Mouse (Mus musculus): ENCODE results near the gene Dleu7. TPM values are rescaled to one million over a fixed set of nuclear protein-coding genes. Genes with fewer than 3 reads are reported as not detected.

Gene Dleu7
- total RNA-seq, 2 experiments from 2014 or later, result 4.4 to 5.4 TPM

GRCm38 (mm10) chr14:62258978-62259536 lies 33.8 kb downstream of the Dleu7 start:
- TF ChIP-seq CTCF (conservative IDR thresholded peaks at IDR 0.05), result no peak

GRCm38 (mm10) chr14:62258125-62258524 lies 34.7 kb downstream of the Dleu7 start:
- DNase-seq (ENCODE audit: low spot score in 2 of 2), result no peak
- no peak overlapping the region for H3K4me3 ChIP-seq
- H3K27ac ChIP-seq, result no peak overlapping the region
- no peak for TF ChIP-seq CTCF (conservative IDR thresholded peaks at IDR 0.05)

More at GRCm38 (mm10) chr14:62258978-62259536, 33.8 kb downstream of the Dleu7 start:
- H3K4me3 ChIP-seq, result no peak overlapping the region
- no peak for DNase-seq (ENCODE audit: low spot score in 2 of 2)
- no peak overlapping the region for H3K27ac ChIP-seq

GRCm38 (mm10) chr14:62256066-62256465 lies 36.8 kb downstream of the Dleu7 start:
- no peak for DNase-seq (ENCODE audit: low spot score in 2 of 2)
- Histone ChIP-seq H3K27ac (no peak overlapping the region), H3K4me3 (no peak overlapping the region)
- TF ChIP-seq CTCF (conservative IDR thresholded peaks at IDR 0.05), result no peak

- DNase-seq (ENCODE audit: low spot score in 2 of 2), result no peak
- Histone ChIP-seq H3K27ac (no peak overlapping the region), H3K4me3 (no peak overlapping the region)
- no peak for TF ChIP-seq CTCF (conservative IDR thresholded peaks at IDR 0.05)
Observed at GRCm38 (mm10) chr14:62254371-62254770, 38.5 kb downstream of the Dleu7 start.

- no peak overlapping the region for H3K27ac ChIP-seq
- H3K4me3 ChIP-seq, result no peak overlapping the region
- peak; percentile 71 to 76 for DNase-seq (ENCODE audit: low spot score in 2 of 2)
- TF ChIP-seq CTCF (conservative IDR thresholded peaks at IDR 0.05), result peak; percentile 82
Observed at GRCm38 (mm10) chr14:62251999-62252398, 40.8 kb downstream of the Dleu7 start.

- TF ChIP-seq CTCF (conservative IDR thresholded peaks at IDR 0.05), result no peak
- no peak overlapping the region for H3K4me3 ChIP-seq
- H3K27ac ChIP-seq, result no peak overlapping the region
- DNase-seq (ENCODE audit: low spot score in 2 of 2), result no peak
Observed at GRCm38 (mm10) chr14:62250046-62250445, 42.8 kb downstream of the Dleu7 start.

- no peak overlapping the region for H3K4me3 ChIP-seq
- no peak for TF ChIP-seq CTCF (conservative IDR thresholded peaks at IDR 0.05)
- DNase-seq (ENCODE audit: low spot score in 2 of 2), result no peak
- no peak overlapping the region for H3K27ac ChIP-seq
Observed at GRCm38 (mm10) chr14:62249251-62249650, 43.6 kb downstream of the Dleu7 start.

GRCm38 (mm10) chr14:62248796-62249195 lies 44.1 kb downstream of the Dleu7 start:
- Histone ChIP-seq H3K27ac (no peak overlapping the region), H3K4me3 (no peak overlapping the region)
- no peak for TF ChIP-seq CTCF (conservative IDR thresholded peaks at IDR 0.05)
- DNase-seq (ENCODE audit: low spot score in 2 of 2), result no peak

GRCm38 (mm10) chr14:62248345-62248744 lies 44.5 kb downstream of the Dleu7 start:
- TF ChIP-seq CTCF (conservative IDR thresholded peaks at IDR 0.05), result no peak
- Histone ChIP-seq H3K27ac (no peak overlapping the region), H3K4me3 (no peak overlapping the region)
- DNase-seq (ENCODE audit: low spot score in 2 of 2), result no peak

GRCm38 (mm10) chr14:62245557-62245956 lies 47.3 kb downstream of the Dleu7 start:
- H3K27ac ChIP-seq, result no peak overlapping the region
- no peak overlapping the region for H3K4me3 ChIP-seq
- no peak for DNase-seq (ENCODE audit: low spot score in 2 of 2)
- no peak for TF ChIP-seq CTCF (conservative IDR thresholded peaks at IDR 0.05)

- Histone ChIP-seq H3K4me3 (no peak overlapping the region), H3K27ac (no peak overlapping the region)
- DNase-seq (ENCODE audit: low spot score in 2 of 2), result no peak
- TF ChIP-seq CTCF (conservative IDR thresholded peaks at IDR 0.05), result no peak
Observed at GRCm38 (mm10) chr14:62243530-62243929, 49.3 kb downstream of the Dleu7 start.

GRCm38 (mm10) chr14:62235969-62236368 lies 56.9 kb downstream of the Dleu7 start:
- no peak overlapping the region for H3K27ac ChIP-seq
- no peak overlapping the region for H3K4me3 ChIP-seq
- DNase-seq (ENCODE audit: low spot score in 2 of 2), result no peak
- no peak for TF ChIP-seq CTCF (conservative IDR thresholded peaks at IDR 0.05)

- H3K27ac ChIP-seq, result no peak overlapping the region
- DNase-seq (ENCODE audit: low spot score in 2 of 2), result no peak
- no peak overlapping the region for H3K4me3 ChIP-seq
- TF ChIP-seq CTCF (conservative IDR thresholded peaks at IDR 0.05), result no peak
Observed at GRCm38 (mm10) chr14:62235214-62235613, 57.6 kb downstream of the Dleu7 start.

GRCm38 (mm10) chr14:62230968-62231367 lies 61.9 kb downstream of the Dleu7 start:
- DNase-seq (ENCODE audit: low spot score in 2 of 2), result no peak
- no peak overlapping the region for H3K27ac ChIP-seq
- TF ChIP-seq CTCF (conservative IDR thresholded peaks at IDR 0.05), result no peak
- H3K4me3 ChIP-seq, result no peak overlapping the region
